Mouse (Mus musculus) liver (tissue): ENCODE measurements around the gene Cdk15.

ENCODE experiments used
- DNase-seq: peaks from one replicate; pipeline ENCODE4 v3.0.0-alpha.2; 2020; ENCODE audit warnings: mixed read lengths

The Cdk15 gene

DNA sequence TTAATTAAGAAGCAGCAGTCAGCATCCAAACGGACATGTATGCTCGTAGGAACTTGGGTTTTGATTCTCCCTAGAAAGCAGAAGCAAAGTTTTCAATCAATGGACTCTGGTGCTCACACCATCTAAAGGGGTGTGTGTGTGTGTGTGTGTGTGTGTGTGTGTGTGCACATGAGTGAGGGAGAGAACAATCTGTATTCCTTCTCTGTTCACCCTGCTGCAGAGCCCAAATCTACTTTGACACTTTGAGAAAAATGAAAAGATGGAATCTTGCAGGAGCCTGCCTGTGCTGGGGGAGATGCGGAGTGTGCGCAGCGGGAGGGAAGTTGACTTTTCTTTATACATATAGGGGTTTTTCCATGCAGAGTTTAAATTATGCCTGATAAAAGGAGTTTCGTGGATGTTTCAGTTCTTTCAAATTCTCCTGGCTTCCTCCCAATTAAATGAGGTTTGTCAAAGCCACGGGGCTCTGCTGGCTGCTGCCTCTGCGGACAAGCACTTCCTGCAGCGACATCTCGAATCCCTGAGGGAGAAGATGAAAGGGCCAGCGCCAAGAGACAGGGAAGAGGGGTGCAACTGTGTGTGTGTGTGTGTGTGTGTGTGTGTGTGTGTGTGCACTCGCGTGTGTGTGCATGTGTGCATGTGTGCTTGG is 76.2 kb downstream of the Cdk15 start:
- no peak for DNase-seq

DNA sequence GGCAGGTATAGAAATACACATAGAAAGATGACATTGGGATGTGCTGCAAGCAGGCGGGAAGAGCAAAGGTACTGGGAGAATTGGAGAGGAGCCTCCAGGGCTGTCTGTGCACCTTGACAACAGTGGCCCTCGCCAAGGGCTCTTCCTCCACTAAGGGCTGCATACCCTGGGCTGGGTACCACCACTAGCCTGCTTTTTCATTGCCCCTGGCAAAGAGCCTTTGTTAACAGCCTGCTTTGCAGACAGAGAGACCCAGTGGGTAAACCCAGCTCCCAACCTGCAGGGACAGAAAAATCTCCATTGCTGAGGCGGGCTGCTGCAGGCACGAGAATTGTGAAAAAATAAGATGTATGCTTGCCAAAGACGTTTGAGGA is 76.7 kb downstream of the Cdk15 start:
- DNase-seq = no peak

DNA sequence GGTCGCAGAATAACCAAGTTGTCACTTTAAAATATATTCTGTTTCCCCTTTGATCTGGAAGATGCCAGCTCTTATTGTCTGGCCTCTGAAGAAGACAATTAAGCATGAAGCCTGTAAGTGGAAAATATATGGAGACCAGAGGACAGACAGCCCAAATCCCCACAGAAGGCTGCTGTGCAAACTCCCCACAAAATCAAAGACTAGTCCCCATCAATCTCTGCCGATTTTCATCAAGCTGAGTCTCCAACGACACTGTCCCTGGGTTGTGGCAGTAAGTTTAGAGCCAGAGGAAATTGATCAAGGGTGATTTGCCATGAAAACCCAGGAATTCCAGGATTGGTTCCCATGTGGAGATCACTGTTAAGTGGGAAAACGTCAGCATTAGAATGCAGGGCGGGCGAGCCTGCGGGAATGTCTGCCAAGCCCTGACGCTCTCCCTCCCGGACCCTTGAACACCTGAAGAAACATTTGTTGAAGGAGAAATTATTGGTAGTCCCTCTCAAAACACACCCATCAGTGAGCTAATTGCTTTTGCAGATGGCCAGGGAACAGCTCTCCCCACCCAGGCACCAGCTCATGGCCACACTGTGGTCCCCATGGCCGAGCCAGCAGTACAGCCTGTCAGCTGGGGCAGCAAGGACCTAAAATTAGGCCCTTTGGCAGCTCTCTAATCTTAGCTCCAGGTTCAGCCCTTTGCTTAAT is 77.3 kb downstream of the Cdk15 start:
- DNase-seq = no peak

DNA sequence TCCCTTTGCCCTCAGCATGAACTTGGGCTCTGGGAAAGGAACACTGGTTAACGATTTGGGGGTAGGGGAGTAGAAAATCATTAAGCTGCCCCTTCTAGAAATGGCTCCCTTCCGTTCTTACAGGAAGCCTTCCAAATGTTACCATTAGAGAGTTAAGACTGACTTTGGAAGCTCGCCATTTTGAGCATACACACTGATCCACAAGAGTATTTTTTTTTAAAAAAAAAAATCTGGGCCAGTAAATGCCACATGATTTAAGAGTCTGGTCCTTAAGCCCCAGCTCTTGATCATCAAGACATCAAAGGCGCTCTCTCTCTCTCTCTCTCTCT is 77.8 kb downstream of the Cdk15 start:
- no peak for DNase-seq

DNA sequence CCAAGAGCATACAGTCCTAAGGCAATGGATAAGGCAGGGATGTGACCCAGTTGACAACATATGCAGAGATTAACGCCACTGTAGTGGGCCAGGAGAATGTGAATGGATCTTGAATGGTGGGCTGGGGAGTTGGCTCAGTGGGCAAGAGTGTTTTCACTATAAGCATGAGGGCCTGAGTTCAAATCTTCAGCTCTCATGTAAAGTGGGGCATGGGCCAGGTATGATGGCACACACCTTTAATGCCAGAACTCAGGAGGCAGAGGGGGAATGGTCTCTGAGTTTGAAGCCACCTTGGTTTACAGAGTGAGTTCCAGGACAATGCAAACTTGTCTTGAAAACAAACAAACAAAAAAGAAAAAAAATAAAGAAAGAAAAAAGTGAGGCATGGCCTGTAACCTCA is 79.5 kb downstream of the Cdk15 start:
- no peak for DNase-seq

DNA sequence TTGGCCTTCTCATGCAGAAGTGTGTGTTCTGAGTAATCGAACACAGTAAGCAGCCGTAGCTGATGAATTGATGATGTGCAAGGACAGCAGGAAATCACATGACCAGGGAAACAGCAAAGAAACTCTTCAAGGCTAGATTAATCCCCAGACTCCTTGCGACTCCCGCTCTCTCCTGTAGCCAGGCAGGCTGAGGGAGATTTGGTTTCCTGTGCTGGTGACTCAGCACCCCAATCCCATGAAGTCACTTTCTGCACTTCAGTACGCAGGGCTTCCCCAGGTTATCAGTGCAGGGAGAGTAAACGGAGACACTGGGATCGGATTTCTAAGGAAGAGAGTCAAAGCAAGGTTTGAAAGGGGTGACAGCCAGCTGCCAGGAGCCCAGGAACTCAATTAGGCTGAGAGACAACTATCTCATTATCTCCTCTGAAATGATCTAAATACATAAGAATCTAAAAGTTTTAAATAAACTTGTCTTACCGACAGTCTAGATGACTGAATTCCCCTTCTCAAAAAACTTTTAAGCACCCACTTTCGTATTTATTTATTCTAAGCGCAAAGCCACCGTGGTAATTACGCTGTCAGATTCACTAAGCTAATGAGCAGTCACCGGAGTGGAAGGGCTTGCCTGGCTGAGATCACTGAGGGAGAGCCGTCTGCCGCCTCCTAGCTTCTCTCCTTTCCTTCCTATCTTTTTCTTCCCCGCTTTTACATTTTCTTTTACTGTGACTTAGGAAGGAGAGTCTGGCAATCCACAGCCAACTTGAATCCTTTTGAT is 84.3 kb downstream of the Cdk15 start:
- no peak for DNase-seq

DNA sequence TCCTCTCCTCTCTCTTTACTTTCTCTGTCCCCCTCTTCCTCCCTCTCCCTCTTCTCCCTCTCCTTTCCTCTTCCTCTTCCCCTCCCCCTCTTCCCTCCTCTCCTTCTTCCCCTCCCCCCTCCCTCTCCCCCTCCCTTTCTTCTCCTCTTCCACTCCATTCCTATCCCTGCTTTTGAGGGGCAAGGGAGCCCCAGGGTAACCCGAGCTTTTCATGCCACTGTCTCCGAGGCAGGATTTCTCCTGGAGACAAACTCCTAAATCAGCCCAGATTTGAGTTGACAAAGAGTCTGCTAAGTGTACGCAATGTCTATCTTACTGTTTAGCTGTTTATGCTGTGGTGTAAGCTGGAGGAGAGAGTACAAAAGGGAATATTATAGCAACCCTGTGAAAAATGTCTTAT is 85.0 kb downstream of the Cdk15 start:
- no peak for DNase-seq

DNA sequence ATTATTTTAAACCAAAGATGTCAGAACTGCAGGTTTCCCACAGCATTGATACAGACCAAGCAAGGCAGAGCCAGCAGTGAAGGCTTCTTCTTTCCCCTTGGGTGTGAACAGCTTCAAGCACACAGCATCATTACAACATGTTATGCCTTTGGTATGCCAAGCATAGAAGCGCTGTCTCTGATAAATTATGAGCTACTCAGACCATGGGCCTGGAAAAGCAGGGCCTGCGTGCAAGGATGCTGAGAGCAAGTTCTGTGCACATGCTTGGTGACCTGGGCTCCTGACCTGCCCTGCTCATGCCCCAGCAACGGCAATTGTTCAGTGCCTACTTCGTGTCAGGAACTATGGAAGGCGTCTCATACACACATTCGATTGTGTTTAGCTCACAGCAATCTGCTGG is 85.4 kb downstream of the Cdk15 start:
- no peak for DNase-seq

DNA sequence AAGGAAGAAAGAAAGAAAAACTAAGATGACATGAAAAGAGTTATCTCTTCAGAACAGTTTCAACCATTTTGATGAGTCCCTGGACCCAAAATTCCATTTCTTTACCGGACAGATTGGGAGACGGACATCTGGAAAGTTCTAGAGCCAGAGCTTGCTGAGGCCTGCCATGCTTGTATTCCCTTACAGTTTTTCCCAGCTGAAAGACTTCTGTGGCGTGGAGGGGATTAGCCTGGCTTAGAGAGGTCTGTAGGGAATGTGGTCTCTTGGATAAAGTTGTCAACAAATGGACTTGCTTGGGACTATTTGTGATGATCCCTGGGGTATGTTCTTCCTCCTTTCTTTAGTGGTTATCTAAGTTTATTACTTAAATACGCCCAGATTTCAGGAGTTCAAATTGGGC is 96.0 kb downstream of the Cdk15 start:
- DNase-seq = no peak

DNA sequence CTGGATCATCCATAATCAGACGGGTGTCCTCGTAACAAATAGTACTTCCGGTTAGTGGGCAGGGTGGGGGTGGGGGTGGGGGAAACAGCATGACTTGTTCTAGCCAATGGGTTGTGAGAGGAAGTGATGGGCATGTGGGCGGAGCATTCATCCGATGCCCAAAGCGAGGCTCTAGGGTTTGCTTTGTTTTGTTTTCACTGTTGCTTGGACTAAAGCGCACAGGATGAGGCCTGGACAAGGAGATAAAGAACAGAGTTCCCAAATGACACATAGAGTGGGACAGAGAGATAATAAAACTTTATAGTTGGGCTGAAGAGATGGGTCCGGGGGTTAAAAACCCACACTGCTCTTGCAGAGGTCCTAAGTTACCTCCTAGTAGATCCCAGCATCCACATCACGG is 98.7 kb downstream of the Cdk15 start:
- peak; percentile 53 for DNase-seq

DNA sequence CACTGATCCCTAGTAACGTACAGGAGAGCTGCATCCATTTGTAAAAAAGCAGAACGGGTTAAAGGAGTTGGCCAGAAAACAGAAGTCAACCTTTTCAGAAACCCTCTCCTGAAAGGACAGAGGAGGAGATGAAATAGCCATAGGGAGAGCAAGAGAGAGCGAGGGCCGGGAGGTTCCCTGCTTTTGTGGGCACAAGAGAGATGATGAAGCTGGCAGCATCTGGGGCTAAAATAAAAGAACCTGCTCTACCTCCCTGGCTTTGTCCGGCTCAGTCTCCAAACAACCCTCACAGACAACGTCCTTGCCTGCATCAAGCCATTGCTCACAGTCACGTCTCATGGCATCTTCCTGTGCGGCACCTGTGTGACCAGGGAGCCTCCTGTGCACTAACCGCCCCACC is 102.4 kb downstream of the Cdk15 start:
- DNase-seq = no peak

DNA sequence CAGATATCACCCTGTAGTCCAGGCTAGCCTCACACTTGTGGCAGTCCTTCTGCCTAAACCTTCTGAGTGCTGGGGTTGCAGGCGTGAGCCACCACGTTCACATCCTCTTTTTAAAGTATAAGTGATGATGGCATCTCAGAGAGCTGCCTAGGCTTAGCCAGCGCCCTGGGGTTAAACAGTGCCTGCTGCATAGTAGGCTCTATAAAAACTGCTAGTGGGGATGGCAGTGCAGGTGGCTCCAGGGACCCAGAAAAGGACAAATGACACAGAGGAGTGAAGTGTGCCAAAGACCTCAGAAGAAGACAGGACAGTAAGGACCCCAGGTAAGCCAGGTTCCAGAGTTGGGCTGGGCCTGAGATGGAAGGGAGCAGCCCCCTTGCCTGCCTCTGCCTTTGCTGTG is 104.1 kb downstream of the Cdk15 start:
- DNase-seq = no peak

DNA sequence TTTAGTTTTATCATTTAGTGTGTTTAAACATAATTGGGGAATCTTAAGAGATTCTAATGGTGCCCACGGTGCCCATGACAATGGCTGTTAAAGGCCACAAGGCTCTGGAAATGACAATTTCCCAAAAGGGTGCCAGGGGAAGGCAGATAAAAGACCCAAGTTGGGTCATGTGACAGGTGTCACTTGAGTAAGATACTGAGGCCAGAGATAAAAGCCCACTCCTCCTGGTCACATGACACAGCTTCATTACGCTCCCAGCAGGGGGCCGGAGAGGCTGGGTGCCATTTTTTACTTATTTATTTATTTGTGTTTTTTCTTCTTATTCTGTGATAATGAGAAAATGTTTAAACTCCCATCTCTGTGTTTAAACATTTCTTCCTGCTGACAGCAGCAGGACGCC is 104.8 kb downstream of the Cdk15 start:
- DNase-seq = no peak

DNA sequence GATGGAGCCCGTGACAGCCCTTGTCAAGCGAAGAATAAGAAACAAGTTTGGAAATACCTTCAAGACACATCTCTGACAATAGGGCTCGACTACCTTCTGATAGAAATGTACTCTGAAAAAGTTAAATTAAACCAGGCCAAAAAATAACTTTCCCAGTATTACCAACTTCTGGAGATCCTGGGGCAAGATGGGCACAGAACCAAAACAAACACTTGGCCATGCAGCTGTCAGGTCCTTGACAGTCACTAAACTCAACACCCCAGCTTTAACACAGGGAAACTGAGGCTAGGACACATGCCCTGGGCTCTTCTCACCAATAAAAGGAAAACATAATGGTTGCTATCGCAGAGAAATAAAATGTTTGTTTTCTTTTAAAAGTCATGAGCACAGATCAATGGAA is 105.3 kb downstream of the Cdk15 start:
- DNase-seq = no peak

DNA sequence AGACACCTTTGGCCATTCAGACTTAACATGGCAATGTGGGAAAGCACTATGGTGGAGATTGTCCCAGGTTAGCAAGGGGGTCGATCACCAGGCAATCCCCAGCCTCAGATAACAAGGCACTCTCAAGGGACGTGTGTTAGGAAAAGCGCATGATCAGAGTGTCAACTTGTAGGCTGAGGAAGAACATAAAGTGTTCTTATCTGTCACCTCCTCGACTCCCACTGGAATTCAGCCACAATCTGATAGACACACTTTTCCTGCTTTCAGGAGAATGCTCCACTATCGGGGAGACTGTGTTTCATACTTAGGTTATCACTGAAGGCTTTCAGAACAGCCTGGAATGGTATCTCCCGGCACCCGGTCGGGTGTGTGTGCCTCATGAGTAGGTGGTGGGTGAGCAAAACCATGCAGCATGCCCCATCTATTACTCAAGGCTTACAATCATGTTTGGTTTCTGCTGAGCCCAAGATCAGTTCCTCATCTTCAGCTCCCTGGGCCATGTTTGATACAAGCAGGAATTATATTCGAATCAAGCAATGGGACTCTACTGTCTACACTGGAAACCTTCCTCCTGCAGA is 107.8 kb downstream of the Cdk15 start:
- no peak for DNase-seq

DNA sequence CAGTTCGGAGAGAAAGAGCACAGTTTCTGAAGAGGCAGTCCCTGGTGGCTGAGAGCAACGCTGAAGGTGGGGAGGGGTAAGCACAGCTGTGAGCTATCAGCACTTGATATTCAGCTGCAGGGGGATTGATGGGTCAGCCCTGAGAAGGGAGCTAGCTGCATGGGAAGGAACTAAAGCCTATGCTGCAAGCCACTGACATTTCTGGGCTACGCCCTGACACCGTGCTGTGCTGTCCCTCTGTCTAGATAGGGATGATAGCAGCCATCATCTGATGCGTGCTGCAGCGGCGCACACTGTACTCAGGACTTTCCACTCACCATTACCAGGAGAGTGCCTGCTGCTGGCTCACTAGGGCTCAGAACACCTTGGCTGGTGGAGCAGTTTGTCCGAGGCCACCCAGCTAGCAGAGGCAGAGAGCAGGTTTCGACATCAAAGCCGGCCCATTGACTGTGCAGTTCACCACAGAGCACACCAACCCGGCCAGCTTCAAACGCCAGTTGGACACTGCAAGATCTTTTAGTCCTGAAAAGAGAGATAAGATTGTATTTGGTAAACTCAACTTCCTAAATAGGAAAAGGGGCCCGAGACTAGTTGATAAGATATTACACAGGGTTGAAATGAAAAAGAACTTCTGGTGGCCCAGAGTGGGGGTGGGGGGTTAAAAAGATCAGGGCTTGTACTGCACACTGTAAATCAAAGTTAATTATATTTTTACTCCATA is 111.4 kb downstream of the Cdk15 start:
- peak; percentile 64 for DNase-seq

DNA sequence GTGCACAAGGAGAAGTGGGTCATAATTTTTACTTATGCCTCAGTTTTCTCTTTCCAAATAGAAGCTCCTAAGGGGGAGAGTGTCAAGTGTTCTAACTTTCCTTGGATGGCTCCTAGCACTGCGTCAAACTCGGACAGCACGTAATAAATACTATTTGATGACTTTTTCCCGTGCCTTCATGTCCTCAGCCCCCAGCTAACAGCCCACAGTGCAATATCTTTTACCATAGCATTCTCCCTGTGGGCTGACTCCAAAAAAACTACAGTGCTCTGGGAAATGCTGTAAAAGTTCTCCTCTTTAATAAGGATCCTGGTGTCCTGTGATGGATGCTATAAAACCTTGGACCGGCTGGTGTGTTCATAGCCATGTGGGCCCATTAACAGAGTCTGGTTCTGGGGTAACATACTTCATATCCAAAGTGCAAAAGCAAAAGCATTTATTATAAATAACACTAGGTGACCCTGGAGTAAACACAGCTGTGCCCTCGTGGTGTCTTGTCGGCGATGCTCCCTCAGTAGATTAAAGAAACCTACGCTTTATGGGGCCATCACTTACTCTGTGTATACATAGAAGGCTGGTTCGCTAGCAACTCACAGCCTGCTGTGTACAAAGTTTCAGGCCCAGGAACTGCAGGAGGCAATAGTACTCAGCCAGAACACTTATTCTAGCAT is 112.1 kb downstream of the Cdk15 start:
- no peak for DNase-seq

DNA sequence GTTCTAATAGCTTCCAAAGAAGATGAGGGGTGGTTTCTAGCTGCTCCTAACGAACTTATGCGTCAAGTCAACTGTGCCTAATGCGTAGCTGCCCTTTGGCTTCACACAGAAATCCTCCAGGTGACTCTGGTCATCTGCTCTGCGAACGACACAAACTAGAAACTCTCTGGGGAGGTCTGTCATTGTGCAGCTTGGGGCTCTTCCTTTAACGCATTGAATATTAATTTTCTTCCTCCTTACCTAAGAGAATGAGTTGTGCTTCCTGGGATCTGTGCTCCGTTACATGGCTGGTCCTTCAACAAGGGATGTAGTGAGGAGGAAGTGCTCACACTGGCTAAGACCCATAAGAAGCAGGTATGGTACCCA is 112.6 kb downstream of the Cdk15 start:
- no peak for DNase-seq

DNA sequence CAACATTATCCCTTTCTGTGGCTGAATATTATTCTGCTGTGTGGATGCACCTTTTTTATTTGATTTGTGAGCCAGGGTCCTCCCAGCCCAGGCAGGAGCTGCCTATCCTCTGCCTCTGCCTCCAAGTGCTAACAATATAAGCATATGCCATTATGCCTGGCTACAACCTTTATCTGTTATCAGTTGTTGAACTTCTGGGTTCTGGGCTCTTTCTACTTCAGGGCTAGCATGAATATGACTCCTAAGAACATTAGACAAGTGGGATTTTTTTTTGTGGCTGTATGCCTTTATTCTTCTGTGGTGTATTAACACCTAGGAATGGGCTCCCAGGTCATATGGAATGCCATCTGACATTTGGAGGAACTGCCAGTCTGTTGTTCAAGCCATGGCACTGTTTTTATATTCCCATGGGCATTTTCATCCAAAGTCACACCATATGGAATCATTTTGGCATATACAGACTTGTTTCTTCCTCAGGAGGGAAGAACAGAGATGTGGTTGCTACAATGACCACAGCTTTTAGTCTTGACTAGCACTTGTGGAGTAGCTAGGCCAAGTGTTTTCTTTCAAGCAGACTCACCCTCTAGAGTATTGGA is 113.7 kb downstream of the Cdk15 start:
- no peak for DNase-seq

DNA sequence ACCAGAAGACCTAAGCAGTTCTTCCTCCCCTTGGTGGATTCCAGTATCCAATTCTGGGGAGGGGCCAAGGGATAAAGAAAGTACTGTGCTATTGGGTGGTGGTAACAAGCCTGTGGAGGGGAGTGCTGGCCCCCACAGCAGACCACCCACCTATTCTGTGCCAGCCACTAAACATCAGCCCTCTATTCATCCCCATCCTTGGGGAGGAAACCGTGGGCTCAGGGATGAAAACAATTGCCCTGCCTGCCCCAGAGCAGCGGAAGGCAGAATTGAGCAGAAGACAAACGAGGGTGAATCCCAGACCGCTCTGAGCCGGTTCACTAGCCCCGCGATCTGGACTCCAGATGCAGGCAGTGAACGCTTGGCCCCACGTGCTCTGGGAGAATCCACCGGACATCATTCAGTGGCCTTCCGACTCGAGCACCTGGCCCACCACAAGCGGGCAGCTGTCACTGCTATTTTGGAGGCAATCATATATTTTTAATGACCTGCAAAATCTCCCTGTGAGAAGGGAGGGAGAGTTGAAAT is 119.4 kb downstream of the Cdk15 start:
- peak; percentile 19 for DNase-seq

DNA sequence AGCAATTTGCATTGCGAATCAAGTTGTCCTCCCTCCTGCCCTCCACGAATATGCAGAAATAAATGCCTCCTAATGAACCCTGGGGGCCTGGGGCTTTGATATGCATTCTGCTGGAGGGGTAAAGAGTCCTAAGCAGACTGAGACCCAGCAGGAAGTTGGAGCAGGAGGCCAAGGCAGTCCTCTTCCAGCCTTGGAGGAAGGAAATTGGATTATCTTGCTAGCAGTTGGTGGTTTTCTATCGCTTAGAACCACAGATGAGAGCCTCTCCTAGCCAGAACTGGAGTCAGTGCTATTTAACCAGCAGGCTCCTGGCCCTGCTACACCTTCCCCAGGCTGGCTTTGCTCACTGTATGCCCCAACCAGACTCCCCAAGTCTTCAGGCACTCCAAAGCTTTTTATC is 119.9 kb downstream of the Cdk15 start:
- no peak for DNase-seq

DNA sequence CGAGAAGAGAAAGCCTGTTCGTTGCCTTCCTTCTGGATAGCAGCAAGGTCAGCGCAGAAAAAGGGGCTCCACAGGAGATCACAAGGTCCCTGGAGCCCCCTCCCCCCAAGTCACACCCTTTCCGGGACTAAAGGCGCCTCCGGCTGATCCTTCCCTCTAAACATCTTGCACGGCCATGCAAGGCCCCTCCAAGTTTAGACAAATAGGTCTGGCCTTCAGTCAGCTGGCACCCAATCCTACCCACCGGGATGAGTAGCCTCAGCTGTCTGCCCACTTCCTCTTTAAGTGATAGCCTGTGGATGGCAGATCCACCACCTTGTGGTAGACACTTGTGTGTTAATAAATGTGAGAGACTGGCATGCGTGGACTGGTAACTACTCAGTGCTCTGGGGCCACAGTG is 120.6 kb downstream of the Cdk15 start:
- DNase-seq = no peak
